10 mouse cellular contexts compared by ENCODE assay signal in the genomic region with DNA sequence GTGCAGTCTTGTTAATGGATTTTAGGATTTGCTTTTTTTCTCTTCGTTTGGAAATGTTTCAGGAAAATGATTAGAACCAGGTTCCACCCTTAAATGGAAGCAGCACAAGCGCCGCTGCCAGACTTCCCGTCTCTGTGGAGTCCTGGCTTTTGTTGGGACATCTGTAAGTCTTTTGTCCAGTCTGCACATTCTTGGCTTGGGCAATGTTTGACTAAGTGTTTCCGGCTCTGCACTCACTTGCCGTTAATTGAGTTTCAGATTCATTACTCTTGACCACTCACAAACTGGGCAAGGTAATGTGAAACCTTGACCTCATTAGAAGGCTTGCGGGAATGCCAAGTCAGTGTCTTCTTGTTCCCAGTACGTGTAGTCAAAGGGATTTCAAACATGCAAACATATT. TPM values are rescaled to one million over a fixed set of nuclear protein-coding genes. Genes with fewer than 3 reads are reported as not detected.
A peak's percentile ranks its signal among the peaks of the same experiment; 100 is the strongest.
DNase-seq lines count a peak whose midpoint lies in the region; ATAC-seq and TF ChIP-seq lines count a peak whose summit lies in the region.
"Had no signal": no experiment of that assay in that cellular context is flagged by ENCODE, and none has a peak within 500 bp of the region (broad histone marks: within the 10 kb centered on the region; RNA-seq: fewer than 3 reads in every experiment).

No protein-coding gene starts in this region.

- no peaks in the 10 kb centered on the region for H3K27me3 ChIP-seq in kidney, embryonic 15.5 days
- no peaks in the 10 kb centered on the region for H3K27me3 ChIP-seq in stomach, embryonic 15.5 days (replicated peaks)
- H3K27me3 ChIP-seq in forebrain, embryonic 15.5 days = no peaks in the 10 kb centered on the region
- H3K27me3 ChIP-seq: liver, embryonic 13.5 days had no signal

- TF ChIP-seq CTCF in lung, adult 2 months (IDR thresholded peaks at IDR 0.05; ENCODE audit: insufficient read depth, low read length) = no peak

- 44% methylated on average over 8 of the region's 8 CpGs for WGBS in lung, adult 2 months
- 45% methylated on average over 8 of the region's 8 CpGs for WGBS in kidney, embryonic 15.5 days
- WGBS in stomach, embryonic 15.5 days = 43% methylated on average over 8 of the region's 8 CpGs
- 47% methylated on average over 8 of the region's 8 CpGs for WGBS in forebrain, embryonic 15.5 days

- H3K9ac ChIP-seq in kidney, embryonic 15.5 days = no peak overlapping the region
- no peak overlapping the region for H3K9ac ChIP-seq in stomach, embryonic 15.5 days
- no peak overlapping the region for H3K9ac ChIP-seq in forebrain, embryonic 15.5 days (replicated peaks)
- H3K9ac ChIP-seq: liver, embryonic 13.5 days had no signal

- no peaks in the 10 kb centered on the region for H3K9me3 ChIP-seq in kidney, embryonic 15.5 days (replicated peaks)
- no peaks in the 10 kb centered on the region for H3K9me3 ChIP-seq in stomach, embryonic 15.5 days
- H3K9me3 ChIP-seq in forebrain, embryonic 15.5 days = no peaks in the 10 kb centered on the region
- H3K9me3 ChIP-seq: liver, embryonic 13.5 days had no signal

- no peak overlapping the region for H3K4me2 ChIP-seq in kidney, embryonic 15.5 days
- H3K4me2 ChIP-seq in stomach, embryonic 15.5 days = no peak overlapping the region
- H3K4me2 ChIP-seq in forebrain, embryonic 15.5 days (replicated peaks) = no peak overlapping the region
- H3K4me2 ChIP-seq: liver, embryonic 13.5 days had no signal

- H3K4me1 ChIP-seq in lung, adult 2 months (ENCODE audit: control insufficient read depth, insufficient read depth, low read length) = no peaks in the 10 kb centered on the region; the same call in 1 of the 2 replicates
- peaks cover 12% of the 10 kb centered on the region for H3K4me1 ChIP-seq in kidney, embryonic 15.5 days
- no peaks in the 10 kb centered on the region for H3K4me1 ChIP-seq in stomach, embryonic 15.5 days
- H3K4me1 ChIP-seq in forebrain, embryonic 15.5 days = no peaks in the 10 kb centered on the region

- peak; percentile 80 for ATAC-seq in kidney, embryonic 15.5 days (replicated peaks; ENCODE audit: low FRiP score)
- ATAC-seq in stomach, embryonic 15.5 days (ENCODE audit: insufficient read depth, low FRiP score, low read depth) = peak; percentile 67
- ATAC-seq in forebrain, embryonic 15.5 days (replicated peaks) = no peak

- H3K36me3 ChIP-seq in kidney, embryonic 15.5 days = peaks cover 40% of the 10 kb centered on the region
- peaks cover 18% of the 10 kb centered on the region for H3K36me3 ChIP-seq in stomach, embryonic 15.5 days
- H3K36me3 ChIP-seq in forebrain, embryonic 15.5 days = peaks cover 31% of the 10 kb centered on the region

- peak; percentile 18 to 34 for DNase-seq in lung, adult 18-20 months
- no peak for DNase-seq in lung, adult 2 months
- DNase-seq in gastrocnemius, adult 8-10 months (ENCODE audit: low spot score in 2 of 2) = peak; percentile 17 to 33
- no peak for DNase-seq in thymus, postnatal 14 days
- no peak for DNase-seq in layer of hippocampus, adult 9-11 months
- DNase-seq: liver, embryonic 13.5 days had no signal

- peak overlapping the region; percentile 73 for H3K27ac ChIP-seq in kidney, embryonic 15.5 days
- H3K27ac ChIP-seq in stomach, embryonic 15.5 days = 0 out of 2 replicates have a peak overlapping the region, but pooled peaks have one; percentile 26
- H3K27ac ChIP-seq in forebrain, embryonic 15.5 days (replicated peaks) = no peak overlapping the region
- H3K27ac ChIP-seq: liver, embryonic 13.5 days had no signal

- no peak overlapping the region for H3K4me3 ChIP-seq in lung, adult 2 months (replicated peaks; ENCODE audit: extremely low read depth, low read depth, low read length)
- H3K4me3 ChIP-seq in kidney, embryonic 15.5 days (replicated peaks) = no peak overlapping the region
- no peak overlapping the region for H3K4me3 ChIP-seq in stomach, embryonic 15.5 days (replicated peaks)
- H3K4me3 ChIP-seq in forebrain, embryonic 15.5 days = no peak overlapping the region
- H3K4me3 ChIP-seq: liver, embryonic 13.5 days had no signal

- TF ChIP-seq POLR2A in lung, adult 2 months (IDR thresholded peaks at IDR 0.05; ENCODE audit: borderline replicate concordance, extremely low read depth, low read depth, low read length) = no peak

RNA-seq across cellular contexts. Expression of a gene that starts 29.8 kb away (rescaled TPM):
- 10.0 and 11.9 TPM in 2 replicates for polyA plus RNA-seq in lung, adult 2 months (2012; rRNA removed)
- 10 to 100 TPM; 28.2 to 35.0 (median 31.0) TPM for total RNA-seq in gastrocnemius, adult 8-10 months (2022)
- polyA plus RNA-seq in kidney, embryonic 15.5 days (2015; fragmentation: Nextera tagmentation; extraction: Ambion mirVana) = 35.2 and 38.5 TPM in 2 replicates
- polyA plus RNA-seq in stomach, embryonic 15.5 days (2015; fragmentation: Nextera tagmentation; extraction: Ambion mirVana) = 29.0 and 35.0 TPM in 2 replicates
- polyA plus RNA-seq in forebrain, embryonic 15.5 days (2015; fragmentation: Nextera tagmentation; extraction: Ambion mirVana) = 32.0 and 32.4 TPM in 2 replicates

RNA-seq across cellular contexts. Expression of a gene that starts 56.0 kb away (rescaled TPM):
- polyA plus RNA-seq in lung, adult 2 months (2012; rRNA removed) = 0.25 and 1.0 TPM in 2 replicates
- total RNA-seq in gastrocnemius, adult 8-10 months (2022) = not detected
- polyA plus RNA-seq in kidney, embryonic 15.5 days (2015; fragmentation: Nextera tagmentation; extraction: Ambion mirVana) = 6.1 and 30.2 TPM in 2 replicates
- polyA plus RNA-seq in stomach, embryonic 15.5 days (2015; fragmentation: Nextera tagmentation; extraction: Ambion mirVana) = 24.8 and 29.1 TPM in 2 replicates
- polyA plus RNA-seq in forebrain, embryonic 15.5 days (2015; fragmentation: Nextera tagmentation; extraction: Ambion mirVana) = 99.3 and 102 TPM in 2 replicates
- total RNA-seq: common myeloid progenitor, adult 5-6 weeks had no signal

RNA-seq across cellular contexts. Expression of a gene that starts 59.1 kb away (rescaled TPM):
- 106 and 153 TPM in 2 replicates for polyA plus RNA-seq in lung, adult 2 months (2012; rRNA removed)
- 10 to 100 TPM; 17.5 to 24.8 (median 18.9) TPM for total RNA-seq in gastrocnemius, adult 8-10 months (2022)
- 120 and 121 TPM in 2 replicates for polyA plus RNA-seq in kidney, embryonic 15.5 days (2015; fragmentation: Nextera tagmentation; extraction: Ambion mirVana)
- 78.1 and 81.5 TPM in 2 replicates for polyA plus RNA-seq in stomach, embryonic 15.5 days (2015; fragmentation: Nextera tagmentation; extraction: Ambion mirVana)
- 67.3 and 73.1 TPM in 2 replicates for polyA plus RNA-seq in forebrain, embryonic 15.5 days (2015; fragmentation: Nextera tagmentation; extraction: Ambion mirVana)

Comparison
In these comparisons a context has a peak if more than half of its experiments do, and no peak if none do; other contexts are left out.
1. DNase-seq: peak in lung, adult 18-20 months (2 of 2) and gastrocnemius, adult 8-10 months (2 of 2); none in lung, adult 2 months (single experiment), thymus, postnatal 14 days (single experiment) and layer of hippocampus, adult 9-11 months (single experiment).